Mouse (Mus musculus): ENCODE measurements around the gene Cd274. TPM values are rescaled to one million over a fixed set of nuclear protein-coding genes. Genes with fewer than 3 reads are reported as not detected.

The Cd274 gene
- 0.27 and 0.65 TPM in 2 replicates for polyA plus RNA-seq (2012; ENCODE audit: low replicate concordance)

DNA sequence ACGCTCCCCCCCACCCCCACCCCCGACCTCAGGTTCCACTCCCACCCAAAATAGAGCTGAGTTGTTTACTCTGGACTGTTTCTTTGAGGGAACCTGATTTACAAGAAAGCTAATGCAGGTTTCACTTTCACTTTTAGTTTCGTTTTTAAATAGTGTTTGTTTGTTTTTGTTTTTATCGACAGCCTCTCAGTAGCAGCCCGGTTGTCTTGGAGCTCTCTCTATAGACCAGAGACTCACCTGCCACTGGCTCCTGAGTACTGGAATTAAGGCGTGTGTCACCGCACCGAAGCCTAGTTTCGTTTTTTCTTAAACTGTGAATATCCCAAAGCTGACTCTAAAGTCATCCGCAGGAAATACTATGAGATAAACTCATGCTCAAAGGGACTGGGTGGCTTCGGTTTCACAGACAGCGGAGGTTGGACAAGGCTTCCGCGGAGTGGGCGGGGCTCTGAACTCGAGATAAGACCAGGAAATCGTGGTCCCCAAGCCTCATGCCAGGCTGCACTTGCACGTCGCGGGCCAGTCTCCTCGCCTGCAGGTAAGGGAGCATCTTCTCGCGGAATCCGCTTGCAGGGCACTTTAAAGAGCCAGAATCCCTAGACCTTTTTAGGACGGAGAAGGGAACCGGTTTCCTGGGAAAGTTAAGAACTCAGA, at the start of gene Cd274, which contains the start of gene Plgrkt:
Cd274 (plus strand) TSS at position 487 of the 654 bp plus-strand sequence.
Plgrkt (minus strand) TSS at position 422 of the 654 bp plus-strand sequence.

DNA sequence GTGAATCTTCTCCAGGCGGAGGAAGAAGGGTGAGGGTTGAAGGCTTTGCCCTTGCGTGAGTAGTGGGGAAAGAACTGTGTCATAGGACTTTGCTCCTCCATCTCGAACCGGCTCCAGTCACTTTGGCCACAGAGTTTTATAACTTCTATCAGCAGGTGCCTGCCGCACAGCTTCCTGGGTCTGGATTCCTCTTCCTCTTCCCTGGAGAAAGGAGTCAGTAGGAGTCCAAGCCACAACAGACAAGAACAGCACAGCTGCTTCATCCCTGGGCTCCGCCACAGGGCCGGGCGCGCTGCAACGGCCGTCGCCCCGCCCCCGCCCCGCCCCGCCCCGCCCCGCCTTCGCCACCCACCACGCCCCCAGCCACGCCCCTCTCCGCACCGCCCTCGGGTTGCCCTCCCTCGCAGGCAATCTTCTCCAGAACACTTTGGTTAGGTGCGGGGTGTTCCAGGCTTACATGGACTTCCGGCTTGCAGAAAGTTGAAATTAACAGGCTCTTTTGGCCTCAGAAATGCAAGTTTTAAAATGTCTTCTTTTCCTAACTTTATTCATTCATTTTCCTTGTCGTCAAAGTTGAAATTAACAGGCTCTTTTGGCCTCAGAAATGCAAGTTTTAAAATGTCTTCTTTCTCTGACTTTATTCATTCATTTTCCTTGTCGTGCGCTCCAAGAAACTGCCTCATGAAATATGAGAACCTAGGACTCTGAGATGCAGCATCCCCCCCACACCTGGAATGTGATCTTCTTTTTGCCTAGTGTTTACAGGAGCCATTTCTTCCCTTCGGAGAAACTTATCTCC, 42.0 kb upstream of the Cd274 start, which contains the start of gene Insl6:
Insl6 (minus strand) TSS at position 304 of the 799 bp plus-strand sequence.

DNA sequence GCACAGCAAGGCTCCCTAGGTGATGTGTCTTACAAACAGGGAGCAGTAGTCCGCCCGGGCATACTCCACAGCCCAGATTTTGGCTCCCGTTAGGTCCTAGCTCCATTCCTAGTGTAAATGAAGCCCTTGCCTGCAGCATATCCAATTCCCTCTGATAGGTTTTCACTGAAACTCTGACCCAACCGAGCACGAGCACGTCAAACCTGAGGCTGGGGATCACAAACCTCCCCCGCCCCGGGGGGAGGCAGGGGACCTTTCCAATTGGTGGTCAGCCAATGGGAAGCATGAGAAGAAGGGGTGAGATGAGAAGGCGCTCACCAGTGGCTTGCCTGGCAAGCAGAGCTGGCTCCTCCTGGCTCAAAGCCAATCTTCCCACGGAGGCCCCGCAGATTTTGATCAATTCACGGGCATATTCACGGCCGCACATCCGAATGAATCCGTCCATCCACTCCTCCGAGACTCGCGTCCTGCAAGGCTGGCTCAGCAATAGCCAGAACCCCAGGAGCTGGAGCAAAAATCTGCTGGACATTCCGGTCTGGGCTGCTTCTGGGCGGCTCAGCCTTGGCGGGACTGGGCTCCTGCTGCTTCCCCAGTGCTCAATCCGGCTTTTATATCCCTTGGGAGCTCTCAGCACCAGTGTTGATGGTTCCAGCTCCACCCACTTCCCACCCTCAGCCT, 33.0 kb upstream of the Cd274 start, which contains the start of gene Rln1:
Rln1 (minus strand) TSS at position 603 of the 678 bp plus-strand sequence.

DNA sequence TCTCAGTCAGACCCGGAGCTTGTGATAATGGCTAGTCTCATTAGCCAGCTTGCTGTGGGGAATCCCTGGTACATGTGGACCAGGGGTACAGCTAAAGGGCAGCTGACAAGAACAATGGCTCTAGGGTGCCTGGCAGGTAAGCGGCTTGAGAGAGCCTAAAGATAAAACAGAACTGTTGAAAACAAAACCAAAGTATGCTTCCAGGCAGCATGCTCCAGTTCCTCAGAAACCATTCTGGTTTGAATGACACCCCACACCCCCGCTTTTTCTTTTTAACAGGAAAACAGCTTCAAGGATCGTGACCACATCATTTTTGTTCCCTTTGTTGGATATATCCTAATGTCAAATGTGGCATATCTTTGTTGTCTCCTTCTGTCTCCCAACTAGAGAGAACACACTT, 43.4 kb downstream of the Cd274 start, which contains the start of gene Pdcd1lg2:
Pdcd1lg2 (plus strand) TSS at position 301 of the 400 bp plus-strand sequence.

Other genes with a start within 250 kb of the Cd274 start
- gene Jak2, start 115.6 kb upstream of the Cd274 start, polyA plus RNA-seq (2012; ENCODE audit: low replicate concordance) = 4.2 and 5.5 TPM in 2 replicates
- gene Insl6, start 42.1 kb upstream of the Cd274 start, polyA plus RNA-seq (2012; ENCODE audit: low replicate concordance) = not detected in 2 replicates
- not detected in 2 replicates for gene Rln1, start 32.8 kb upstream of the Cd274 start, polyA plus RNA-seq (2012; ENCODE audit: low replicate concordance)
- 24.9 and 40.1 TPM in 2 replicates for gene Plgrkt, start 65 bp upstream of the Cd274 start, polyA plus RNA-seq (2012; ENCODE audit: low replicate concordance)
- gene Pdcd1lg2, start 43.5 kb downstream of the Cd274 start, polyA plus RNA-seq (2012; ENCODE audit: low replicate concordance) = 0.14 TPM in 1 of 2 replicates, not detected in the other
- 5.3 and 9.1 TPM in 2 replicates for gene Ric1, start 154.8 kb downstream of the Cd274 start, polyA plus RNA-seq (2012; ENCODE audit: low replicate concordance)

Measured in leukemia stem cell, adult 10-12 weeks (primary cell).